Mouse (Mus musculus) limb, embryonic 14.5 days (tissue): Measurements from ENCODE around the gene Adgrg5. TPM values are rescaled to one million over a fixed set of nuclear protein-coding genes. Genes with fewer than 3 reads are reported as not detected.

Source experiments
- ATAC-seq: fragments of 200-750 bp; cut with Nextera tagmentation; 2 replicates; pipeline ENCODE4 v1.8.0; 2017; ENCODE audit warnings: low read depth, moderate number of reproducible peaks, moderate TSS enrichment; ENCODE audit not compliant: low FRiP score
- DNase-seq: peaks from one replicate; pipeline ENCODE4 v3.0.0-alpha.2; 2015; ENCODE audit warnings: low spot score
- H3K27ac ChIP-seq: fragments of 300-500 bp; sonication (generic); replicated peaks from 2 replicates; pipeline ENCODE4 v1.5.1; 2014; ENCODE audit warnings: low read depth, mild to moderate bottlenecking, low read length, moderate library complexity, mixed read lengths
- H3K27me3 ChIP-seq: fragments of 300-500 bp; sonication (generic); 2 replicates; pipeline ENCODE4 v1.6.1; 2014; ENCODE audit warnings: low read length, mixed read lengths; ENCODE audit not compliant: control insufficient read depth, insufficient read depth
- H3K36me3 ChIP-seq: fragments of 300-500 bp; sonication (generic); 2 replicates; pipeline ENCODE4 v1.6.1; 2014; ENCODE audit warnings: mild to moderate bottlenecking, low read length, moderate library complexity, mixed read lengths; ENCODE audit not compliant: control insufficient read depth, insufficient read depth
- H3K4me1 ChIP-seq: fragments of 300-500 bp; sonication (generic); 2 replicates; pipeline ENCODE4 v1.6.1; 2014; ENCODE audit warnings: antibody characterized with exemption, low read length, mixed read lengths; ENCODE audit not compliant: control insufficient read depth, insufficient read depth
- H3K4me2 ChIP-seq: fragments of 300-500 bp; sonication (generic); replicated peaks from 2 replicates; pipeline ENCODE4 v1.6.1; 2014; ENCODE audit warnings: low read depth, mild to moderate bottlenecking, low read length, moderate library complexity; ENCODE audit not compliant: severe bottlenecking
- H3K4me3 ChIP-seq: fragments of 300-500 bp; sonication (generic); replicated peaks from 2 replicates; pipeline ENCODE4 v1.5.1; 2014; ENCODE audit warnings: low read length
- H3K9ac ChIP-seq: fragments of 300-500 bp; sonication (generic); 2 replicates; pipeline ENCODE4 v1.6.1; 2014; ENCODE audit warnings: mild to moderate bottlenecking, low read depth, low read length, moderate library complexity; ENCODE audit not compliant: severe bottlenecking
- H3K9me3 ChIP-seq: fragments of 300-500 bp; sonication (generic); 2 replicates; pipeline ENCODE4 v1.6.1; 2016; ENCODE audit warnings: low read length; ENCODE audit not compliant: control insufficient read depth
- POLR2A ChIP-seq: fragments of 200-500 bp; IDR thresholded peaks from 2 replicates; pipeline ENCODE4 v1.8.0; 2012; ENCODE audit warnings: inconsistent platforms, mild to moderate bottlenecking, moderate library complexity, borderline replicate concordance; ENCODE audit not compliant: insufficient read depth, insufficient read length; ENCODE audit errors: extremely low read depth
- WGBS: fragments of 180-500 bp; shearing (Covaris S2); extraction: QIAGEN DNeasy Blood & Tissue Kit; methylation state at CpG from one replicate; pipeline ENCODE4 v1.1.7; 2014; 5-methylcytosine and 5-hydroxymethylcytosine counted together
- polyA plus RNA-seq, 2 experiments: library from polyadenylated mRNA; depleted of rRNA in 1 of 2; stranded (reverse) in 1 of 2; unstranded in 1 of 2; fragments of >200 nt; fragmentation: Nextera tagmentation in 1 of 2; extraction: Ambion mirVana in 1 of 2; gene quantifications; 2 replicates each; pipeline versions ENCODE4 v1.2.1 to v1.2.3; 2012 to 2014

Gene Adgrg5
- polyA plus RNA-seq, 2 experiments, result 0.33 to 0.45 TPM

DNA sequence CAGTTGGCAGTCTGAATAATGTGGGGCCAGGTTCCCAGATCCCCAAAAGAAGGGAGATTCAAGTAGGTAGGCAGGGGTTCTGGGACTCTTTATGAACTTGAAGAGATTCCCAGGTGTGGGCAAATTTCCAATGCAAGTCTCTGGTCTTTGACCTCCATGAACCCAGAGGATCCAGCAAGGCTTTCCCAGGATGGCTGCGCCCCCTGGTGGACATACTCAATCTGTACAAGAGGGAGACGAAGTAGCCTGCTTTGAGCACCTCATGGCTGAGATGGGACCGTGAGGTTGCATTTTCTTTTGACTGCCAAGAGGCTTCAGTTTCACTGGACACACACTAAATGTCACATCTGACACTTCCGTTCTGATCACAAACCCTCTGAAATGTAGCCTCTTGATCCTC, 14.6 kb upstream of the Adgrg5 start:
- Histone ChIP-seq H3K9me3 (no peaks in the 10 kb centered on the region), H3K9ac (no peak overlapping the region), H3K36me3 (peaks cover 89% of the 10 kb centered on the region), H3K4me1 (peaks cover 27% of the 10 kb centered on the region), H3K4me3 (no peak overlapping the region), H3K27ac (no peak overlapping the region), H3K4me2 (no peak overlapping the region), H3K27me3 (no peaks in the 10 kb centered on the region)
- DNase-seq (peak; percentile 88), ATAC-seq (peak; percentile 30; the same call in 1 of the 2 replicates)
- 4% methylated on average over 4 of the region's 4 CpGs for WGBS
- TF ChIP-seq POLR2A, result no peak

GRCm38 (mm10) chr8:94913061-94913660, 10.3 kb upstream of the Adgrg5 start:
- Histone ChIP-seq H3K4me2 (peak overlapping the region; percentile 51), H3K4me1 (peaks cover 41% of the 10 kb centered on the region), H3K9me3 (no peaks in the 10 kb centered on the region), H3K4me3 (peak overlapping the region; percentile 28), H3K36me3 (peaks cover 53% of the 10 kb centered on the region), H3K27ac (no peak overlapping the region), H3K9ac (0 out of 2 replicates have a peak overlapping the region, but pooled peaks have one; percentile 5), H3K27me3 (no peaks in the 10 kb centered on the region)
- DNase-seq (peak; percentile 25), ATAC-seq (no peak)
- 12% methylated on average over 45 of the region's 77 CpGs for WGBS
- no peak for TF ChIP-seq POLR2A

DNA sequence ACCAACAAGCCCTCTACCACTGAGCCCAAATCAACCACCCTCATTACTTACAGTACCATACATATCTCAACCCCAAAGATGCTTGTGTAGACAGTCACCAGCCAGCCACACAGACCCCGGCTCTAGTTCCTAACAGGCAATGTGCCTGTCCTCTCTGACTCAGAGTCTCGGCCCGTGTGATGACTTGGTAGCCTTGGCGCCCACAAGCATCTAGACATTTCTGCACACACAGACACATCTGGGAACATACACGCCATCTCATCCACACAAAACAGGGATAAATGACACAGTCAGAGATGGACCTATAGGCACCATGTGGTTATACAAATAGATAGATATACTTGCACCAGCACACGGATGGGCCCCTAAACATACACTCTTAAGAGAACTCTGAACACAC, 9.2 kb upstream of the Adgrg5 start:
- Histone ChIP-seq H3K27ac (no peak overlapping the region; the same call in 1 of the 2 replicates), H3K4me1 (peaks cover 43% of the 10 kb centered on the region), H3K4me2 (peak overlapping the region; percentile 51)

DNA sequence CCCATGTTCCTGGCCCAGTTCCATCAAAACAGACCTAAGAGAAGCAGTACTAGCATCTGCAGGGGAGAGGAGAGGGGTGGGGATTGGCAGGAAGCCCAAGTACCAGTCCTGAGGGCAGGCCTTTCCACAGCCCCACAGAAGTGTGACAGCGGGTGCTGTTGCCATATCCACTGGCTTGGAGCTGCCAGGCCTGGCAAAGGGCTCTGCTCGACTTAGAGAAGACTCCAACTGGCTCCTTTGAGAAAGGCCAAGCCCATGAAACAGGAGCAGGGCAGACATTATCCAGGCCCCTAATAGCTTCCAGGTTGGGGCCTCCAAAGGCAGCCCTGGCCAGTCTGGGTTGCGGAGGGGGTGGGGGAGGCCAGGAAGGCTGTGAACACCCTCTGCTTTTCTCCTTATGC, 8.8 kb upstream of the Adgrg5 start:
- no peak overlapping the region for H3K9ac ChIP-seq
- peak overlapping the region; percentile 35 for H3K27ac ChIP-seq
- H3K4me2 ChIP-seq, result peak overlapping the region; percentile 51
- H3K36me3 ChIP-seq, result peaks cover 39% of the 10 kb centered on the region
- DNase-seq (peak; percentile 89), ATAC-seq (peak; percentile 35)
- TF ChIP-seq POLR2A, result no peak
- WGBS, result 5% methylated on average over 3 of the region's 3 CpGs
- no peaks in the 10 kb centered on the region for H3K9me3 ChIP-seq
- no peaks in the 10 kb centered on the region for H3K27me3 ChIP-seq
- peak overlapping the region; percentile 15; the same call in 1 of the 2 replicates for H3K4me3 ChIP-seq
- peaks cover 43% of the 10 kb centered on the region for H3K4me1 ChIP-seq

More for the DNA sequence above, 9.2 kb upstream of the Adgrg5 start:
- H3K36me3 ChIP-seq, result peaks cover 43% of the 10 kb centered on the region
- no peak for TF ChIP-seq POLR2A
- H3K9ac ChIP-seq, result no peak overlapping the region
- ATAC-seq (no peak), DNase-seq (no peak)
- H3K9me3 ChIP-seq, result no peaks in the 10 kb centered on the region
- 60% methylated on average over 6 of the region's 6 CpGs for WGBS
- H3K4me3 ChIP-seq, result peak overlapping the region; percentile 0; the same call in 1 of the 2 replicates
- no peaks in the 10 kb centered on the region for H3K27me3 ChIP-seq

DNA sequence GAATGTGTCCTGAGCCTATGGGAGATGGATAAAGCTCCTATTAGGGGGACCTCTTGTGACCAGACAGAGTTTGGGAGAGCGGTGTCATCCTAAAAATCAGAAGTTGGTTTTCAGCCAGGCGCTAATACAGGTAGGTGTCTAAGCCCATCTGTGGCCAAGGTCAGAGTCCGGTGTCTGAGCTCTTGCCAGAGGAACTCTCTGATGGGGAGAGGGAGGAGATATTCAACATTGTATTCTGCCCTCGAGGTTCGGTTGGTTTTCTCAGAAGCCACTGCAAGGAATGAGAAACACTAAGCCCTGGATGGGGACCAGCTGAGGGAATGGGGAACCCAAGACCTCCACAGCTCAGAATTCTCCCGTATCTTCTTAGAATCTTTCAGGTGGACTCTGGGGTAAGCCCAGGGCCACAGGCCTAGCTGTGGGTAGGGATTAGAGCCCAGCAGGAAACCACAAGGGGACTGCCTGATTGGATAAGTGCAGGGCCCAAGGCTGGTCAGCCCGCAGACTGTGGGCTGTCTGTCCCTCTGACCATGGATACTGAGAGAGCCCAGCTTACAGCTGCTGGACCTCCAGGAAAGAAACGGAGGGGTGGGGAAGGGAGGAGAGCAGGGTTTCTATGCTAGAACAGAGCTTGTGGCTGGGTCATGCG, 7.1 kb upstream of the Adgrg5 start:
- H3K27me3 ChIP-seq, result no peaks in the 10 kb centered on the region
- peak overlapping the region; percentile 81 for H3K4me3 ChIP-seq
- peaks cover 43% of the 10 kb centered on the region for H3K4me1 ChIP-seq
- peak overlapping the region; percentile 95 for H3K9ac ChIP-seq
- DNase-seq, result no peak
- no peak overlapping the region for H3K27ac ChIP-seq
- no peak for ATAC-seq
- peaks cover 27% of the 10 kb centered on the region for H3K36me3 ChIP-seq
- peak overlapping the region; percentile 57 for H3K4me2 ChIP-seq
- TF ChIP-seq POLR2A, result no peak
- WGBS, result 39% methylated on average over 9 of the region's 9 CpGs
- no peaks in the 10 kb centered on the region for H3K9me3 ChIP-seq
